Mouse (Mus musculus): ENCODE results near the gene Rel. TPM values are rescaled to one million over a fixed set of nuclear protein-coding genes. Genes with fewer than 3 reads are reported as not detected.
"Not testable (repeated sequence)": the region's sequence is repeated elsewhere in the genome, so short reads cannot be mapped to it uniquely, and the experiment has no call there.

The Rel gene
- 5.6 TPM for polyA plus RNA-seq (2021)

GRCm38 (mm10) chr11:23770760-23771506 is at the start of gene Rel:
Gene Rel (minus strand): TSS chr11:23770970.
- no peaks in the 10 kb centered on the region for H3K27me3 ChIP-seq
- ATAC-seq: peak; percentile 86
- TF ChIP-seq CTCF (IDR thresholded peaks at IDR 0.05): no peak
- POLR2A ChIA-PET: no interaction called here
- DNase-seq (ENCODE audit: low read depth, low spot score): peak; percentile 62
- CTCF ChIA-PET: interaction anchor here (1.1 to 1.4 kb wide), 2 partner anchors 92 to 112 kb away, joined by 3 to 5 read pairs; no protein-coding TSS in a partner anchor
- in situ Hi-C loops (cut with MboI; ENCODE audit: low pct_unique_long_range_greater_than_20kb): loop anchor here (25.0 kb wide), 1 partner anchor 784 kb away; the partner anchor contains the start of genes Cct4, Commd1 and Gm28048

- DNase-seq (ENCODE audit: low read depth, low spot score): no peak
- TF ChIP-seq CTCF (IDR thresholded peaks at IDR 0.05): no peak
- in situ Hi-C loops (cut with MboI; ENCODE audit: low pct_unique_long_range_greater_than_20kb): no loop called here
- ChIA-PET POLR2A (no interaction called here), CTCF (interaction anchor here (0.8 to 1.6 kb wide), 2 partner anchors 11 kb away, joined by 3 to 4 read pairs; no protein-coding TSS in a partner anchor)
- peaks cover 10% of the 10 kb centered on the region for H3K27me3 ChIP-seq
- ATAC-seq: no peak
Measured at GRCm38 (mm10) chr11:23818745-23819144, 48.0 kb upstream of the Rel start.

- no peak for TF ChIP-seq CTCF (IDR thresholded peaks at IDR 0.05)
- in situ Hi-C loops (cut with MboI; ENCODE audit: low pct_unique_long_range_greater_than_20kb): no loop called here
- DNase-seq (ENCODE audit: low read depth, low spot score) (no peak), ATAC-seq (no peak)
- H3K27me3 ChIP-seq: peaks cover 13% of the 10 kb centered on the region
- ChIA-PET POLR2A (no interaction called here), CTCF (interaction anchor here (0.8 kb wide), 1 partner anchor 9 kb away, joined by 3 read pairs; no protein-coding TSS in a partner anchor)
Measured at GRCm38 (mm10) chr11:23810741-23811140, 40.0 kb upstream of the Rel start.

- ATAC-seq: no peak
- H3K27me3 ChIP-seq: peaks cover 21% of the 10 kb centered on the region
- ChIA-PET POLR2A (no interaction called here), CTCF (no interaction called here)
- DNase-seq (ENCODE audit: low read depth, low spot score): no peak
- in situ Hi-C loops (cut with MboI; ENCODE audit: low pct_unique_long_range_greater_than_20kb): no loop called here
- TF ChIP-seq CTCF (IDR thresholded peaks at IDR 0.05): no peak
Measured at GRCm38 (mm10) chr11:23805716-23806115, 34.9 kb upstream of the Rel start.

GRCm38 (mm10) chr11:23803136-23803535 is 32.4 kb upstream of the Rel start:
- CTCF ChIA-PET: no interaction called here
- in situ Hi-C loops (cut with MboI; ENCODE audit: low pct_unique_long_range_greater_than_20kb): no loop called here
- no peak for DNase-seq (ENCODE audit: low read depth, low spot score)

GRCm38 (mm10) chr11:23802256-23802655 is 31.5 kb upstream of the Rel start:
- no peak for TF ChIP-seq CTCF (IDR thresholded peaks at IDR 0.05)
- ChIA-PET CTCF (no interaction called here), POLR2A (no interaction called here)
- no peak for DNase-seq (ENCODE audit: low read depth, low spot score)
- in situ Hi-C loops (cut with MboI; ENCODE audit: low pct_unique_long_range_greater_than_20kb): no loop called here
- ATAC-seq: no peak
- peaks cover 21% of the 10 kb centered on the region for H3K27me3 ChIP-seq

More at GRCm38 (mm10) chr11:23803136-23803535, 32.4 kb upstream of the Rel start:
- no peak for TF ChIP-seq CTCF (IDR thresholded peaks at IDR 0.05)
- H3K27me3 ChIP-seq: peaks cover 17% of the 10 kb centered on the region
- POLR2A ChIA-PET: no interaction called here
- no peak for ATAC-seq

- no peak for DNase-seq (ENCODE audit: low read depth, low spot score)
- H3K27me3 ChIP-seq: peaks cover 22% of the 10 kb centered on the region
- in situ Hi-C loops (cut with MboI; ENCODE audit: low pct_unique_long_range_greater_than_20kb): no loop called here
- ATAC-seq: no peak
- ChIA-PET POLR2A (no interaction called here), CTCF (no interaction called here)
- TF ChIP-seq CTCF (IDR thresholded peaks at IDR 0.05): no peak
Measured at GRCm38 (mm10) chr11:23801851-23802250, 31.1 kb upstream of the Rel start.

- CTCF ChIA-PET; ATAC-seq; H3K27me3 ChIP-seq; in situ Hi-C loops (cut with MboI; ENCODE audit: low pct_unique_long_range_greater_than_20kb); DNase-seq (ENCODE audit: low read depth, low spot score): not testable (repeated sequence)
- POLR2A ChIA-PET: interaction anchor here (0.8 kb wide), 1 partner anchor 14 kb away, joined by 4 read pairs; no protein-coding TSS in a partner anchor
Measured at GRCm38 (mm10) chr11:23783677-23784076, 12.9 kb upstream of the Rel start.

GRCm38 (mm10) chr11:23783085-23783484 is 12.3 kb upstream of the Rel start:
- in situ Hi-C loops (cut with MboI; ENCODE audit: low pct_unique_long_range_greater_than_20kb): no loop called here
- POLR2A ChIA-PET: interaction anchor here (0.8 kb wide), 1 partner anchor 14 kb away, joined by 4 read pairs; no protein-coding TSS in a partner anchor

GRCm38 (mm10) chr11:23782038-23782437 is 11.3 kb upstream of the Rel start:
- TF ChIP-seq CTCF (IDR thresholded peaks at IDR 0.05): no peak
- ATAC-seq (no peak), DNase-seq (ENCODE audit: low read depth, low spot score) (no peak)
- ChIA-PET CTCF (no interaction called here), POLR2A (no interaction called here)
- peaks cover 7% of the 10 kb centered on the region for H3K27me3 ChIP-seq
- in situ Hi-C loops (cut with MboI; ENCODE audit: low pct_unique_long_range_greater_than_20kb): no loop called here

More at GRCm38 (mm10) chr11:23783085-23783484, 12.3 kb upstream of the Rel start:
- H3K27me3 ChIP-seq: peaks cover 7% of the 10 kb centered on the region
- DNase-seq (ENCODE audit: low read depth, low spot score): no peak
- TF ChIP-seq CTCF (IDR thresholded peaks at IDR 0.05): no peak
- CTCF ChIA-PET: no interaction called here
- no peak for ATAC-seq

- in situ Hi-C loops (cut with MboI; ENCODE audit: low pct_unique_long_range_greater_than_20kb): no loop called here
- no peak for ATAC-seq
- no peaks in the 10 kb centered on the region for H3K27me3 ChIP-seq
- ChIA-PET CTCF (no interaction called here), POLR2A (no interaction called here)
- TF ChIP-seq CTCF (IDR thresholded peaks at IDR 0.05): no peak
- no peak for DNase-seq (ENCODE audit: low read depth, low spot score)
Measured at GRCm38 (mm10) chr11:23778787-23779201, 8.0 kb upstream of the Rel start.

All from Patski (cell line).